In the genomic region with DNA sequence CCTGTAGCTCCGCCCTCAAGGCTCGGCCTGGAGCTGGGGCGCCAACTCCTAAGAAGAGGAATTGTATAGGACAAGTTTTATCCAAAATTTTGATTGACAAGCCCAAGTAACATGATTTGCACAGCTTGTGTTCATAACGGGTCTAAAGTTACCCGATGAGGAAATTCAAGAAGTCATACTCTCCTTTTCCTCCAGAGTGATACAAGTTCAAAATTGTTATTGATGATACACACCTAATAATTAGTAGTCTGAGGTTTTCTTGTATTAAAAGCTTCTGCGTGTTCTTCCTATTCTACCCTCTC, we compare ENCODE assay signal across 8 mouse cellular contexts. TPM values are rescaled to one million over a fixed set of nuclear protein-coding genes. Genes with fewer than 3 reads are reported as not detected.
A peak's percentile ranks its signal among the peaks of the same experiment; 100 is the strongest.
DNase-seq lines count a peak whose midpoint lies in the region; ATAC-seq and TF ChIP-seq lines count a peak whose summit lies in the region.

TSS of gene Pm20d2 (minus strand) at position 3 of the 302 bp plus-strand sequence.

- intact Hi-C loops in heart, postnatal 10 days (cut with DNase I), result loop anchor here (1.0 kb wide), 1 partner anchor 58 kb away; no protein-coding TSS in a partner anchor

- H3K27ac ChIP-seq in kidney, embryonic 16.5 days (ENCODE audit: low read length), result peak within 1 kb of the TSS; percentile 74
- H3K27ac ChIP-seq in embryonic facial prominence, embryonic 12.5 days, result peak within 1 kb of the TSS; percentile 77
- no peak within 1 kb of the TSS for H3K27ac ChIP-seq in liver, postnatal 0 days (ENCODE audit: low read depth)

- H3K9ac ChIP-seq in kidney, embryonic 16.5 days (replicated peaks; ENCODE audit: low read length), result peak within 1 kb of the TSS; percentile 69
- H3K9ac ChIP-seq in embryonic facial prominence, embryonic 12.5 days, result peak within 1 kb of the TSS; percentile 66
- peak within 1 kb of the TSS; percentile 30 for H3K9ac ChIP-seq in liver, postnatal 0 days (replicated peaks)

- TF ChIP-seq EP300 in liver, postnatal 0 days (IDR thresholded peaks at IDR 0.05; ENCODE audit: low read depth), result no peak

- peak within 1 kb of the TSS; percentile 62 for H3K4me3 ChIP-seq in kidney, embryonic 16.5 days (ENCODE audit: low read length)
- H3K4me3 ChIP-seq in embryonic facial prominence, embryonic 12.5 days, result peak within 1 kb of the TSS; percentile 59
- peak within 1 kb of the TSS; percentile 56 for H3K4me3 ChIP-seq in liver, postnatal 0 days (ENCODE audit: low read depth, low read length)

- 0 out of 2 replicates have a peak, but pooled peaks cover 4% of the 10 kb centered on the region for H3K9me3 ChIP-seq in kidney, embryonic 16.5 days (ENCODE audit: low read length)
- H3K9me3 ChIP-seq in embryonic facial prominence, embryonic 12.5 days, result no peaks in the 10 kb centered on the region
- H3K9me3 ChIP-seq in liver, postnatal 0 days (ENCODE audit: low read length), result no peaks in the 10 kb centered on the region

- H3K4me2 ChIP-seq in kidney, embryonic 16.5 days (replicated peaks; ENCODE audit: low read depth, low read length), result peak within 1 kb of the TSS; percentile 83
- peak within 1 kb of the TSS; percentile 96 for H3K4me2 ChIP-seq in embryonic facial prominence, embryonic 12.5 days (replicated peaks)
- peak within 1 kb of the TSS; percentile 90 for H3K4me2 ChIP-seq in liver, postnatal 0 days (ENCODE audit: low read depth, low read length)

- peaks cover 8% of the 10 kb centered on the region; the same call in 1 of the 2 replicates for H3K4me1 ChIP-seq in kidney, embryonic 16.5 days (ENCODE audit: insufficient read depth, low read length)
- H3K4me1 ChIP-seq in embryonic facial prominence, embryonic 12.5 days, result no peaks in the 10 kb centered on the region
- 0 out of 2 replicates have a peak, but pooled peaks cover 3% of the 10 kb centered on the region for H3K4me1 ChIP-seq in liver, postnatal 0 days (ENCODE audit: insufficient read depth)

- no peak for ATAC-seq in kidney, embryonic 16.5 days (ENCODE audit: low FRiP score, low TSS enrichment)
- ATAC-seq in embryonic facial prominence, embryonic 12.5 days (ENCODE audit: insufficient number of reproducible peaks, insufficient read depth, low FRiP score, low TSS enrichment), result no peak
- no peak for ATAC-seq in liver, postnatal 0 days

- DNase-seq in kidney, adult 18-20 months, result no peak
- DNase-seq in heart, postnatal 10 days, result no peak
- no peak for DNase-seq in liver, postnatal 0 days
- no peak for DNase-seq in MN1 (ENCODE audit: low spot score)
- DNase-seq in cerebellum, postnatal 25 days, result no peak
- no peak for DNase-seq in c-Kit-positive CD71-positive TER-119-positive erythroid progenitor cells, embryonic 14.5 days (ENCODE audit: low spot score)

- TF ChIP-seq CTCF in liver, postnatal 0 days (IDR thresholded peaks at IDR 0.05; ENCODE audit: low read depth), result no peak

- 15% methylated on average over 6 of the region's 6 CpGs for WGBS in kidney, embryonic 16.5 days
- 13% methylated on average over 6 of the region's 6 CpGs for WGBS in embryonic facial prominence, embryonic 12.5 days
- 16% methylated on average over 6 of the region's 6 CpGs for WGBS in liver, postnatal 0 days (ENCODE audit: insufficient replicate concordance)

- H3K27me3 ChIP-seq in kidney, embryonic 16.5 days (ENCODE audit: insufficient read depth, low read length), result peaks cover 4% of the 10 kb centered on the region; the same call in 1 of the 2 replicates
- peaks cover 13% of the 10 kb centered on the region; the same call in 1 of the 2 replicates for H3K27me3 ChIP-seq in embryonic facial prominence, embryonic 12.5 days
- H3K27me3 ChIP-seq in liver, postnatal 0 days (ENCODE audit: insufficient read depth, low read length), result peaks cover 11% of the 10 kb centered on the region

- H3K36me3 ChIP-seq in kidney, embryonic 16.5 days (ENCODE audit: insufficient read depth, low read length), result no peaks in the 10 kb centered on the region
- no peaks in the 10 kb centered on the region for H3K36me3 ChIP-seq in embryonic facial prominence, embryonic 12.5 days
- no peaks in the 10 kb centered on the region for H3K36me3 ChIP-seq in liver, postnatal 0 days (replicated peaks; ENCODE audit: insufficient read depth, low read length)

RNA-seq across cellular contexts. Expression of gene Pm20d2, which starts in this region (rescaled TPM):
- 0.60 and 1.2 TPM in 2 replicates for polyA plus RNA-seq in kidney, embryonic 16.5 days (2015; fragmentation: Nextera tagmentation; extraction: Ambion mirVana)
- polyA plus RNA-seq in embryonic facial prominence, embryonic 12.5 days (2016; fragmentation: Nextera tagmentation; extraction: Ambion mirVana), result 2.1 TPM in 2 replicates
- total RNA-seq in heart, postnatal 10 days (2021), result 10 to 100 TPM; 26.8 to 27.6 TPM
- 0.14 and 0.21 TPM in 2 replicates for polyA plus RNA-seq in liver, postnatal 0 days (2015; fragmentation: Nextera tagmentation; extraction: Ambion mirVana)
